Mouse (Mus musculus): ENCODE measurements around the gene Dlg2. TPM values are rescaled to one million over a fixed set of nuclear protein-coding genes. Genes with fewer than 3 reads are reported as not detected.
A peak's percentile ranks its signal among the peaks of the same experiment; 100 is the strongest.

The Dlg2 gene
- total RNA-seq, 2 experiments from 2014 or later = 295 to 301 TPM

GRCm38 (mm10) chr7:92460578-92460977, 1984.1 kb downstream of the Dlg2 start:
- peak in 1 of 2 experiments; percentile 15 for DNase-seq (ENCODE audit: extremely low spot score in 1 of 2, low spot score in 2 of 2)
- H3K27ac ChIP-seq = no peak overlapping the region
- intact Hi-C loops (cut with DNase I) = no loop called here

GRCm38 (mm10) chr7:92461256-92461655, 1984.8 kb downstream of the Dlg2 start:
- no peak for DNase-seq (ENCODE audit: extremely low spot score in 1 of 2, low spot score in 2 of 2)
- Histone ChIP-seq H3K4me3 (no peak overlapping the region), H3K27ac (no peak overlapping the region)
- TF ChIP-seq CTCF (IDR thresholded peaks at IDR 0.05) = no peak
- intact Hi-C loops (cut with DNase I) = no loop called here

More at GRCm38 (mm10) chr7:92460578-92460977, 1984.1 kb downstream of the Dlg2 start:
- no peak for TF ChIP-seq CTCF (IDR thresholded peaks at IDR 0.05)
- no peak overlapping the region for H3K4me3 ChIP-seq

GRCm38 (mm10) chr7:92463080-92463877, 1986.8 kb downstream of the Dlg2 start:
- Histone ChIP-seq H3K4me3 (no peak overlapping the region), H3K27ac (no peak overlapping the region)
- no peak for DNase-seq (ENCODE audit: extremely low spot score in 1 of 2, low spot score in 2 of 2)
- intact Hi-C loops (cut with DNase I) = no loop called here
- TF ChIP-seq CTCF (IDR thresholded peaks at IDR 0.05) = no peak

GRCm38 (mm10) chr7:92464290-92464689, 1987.8 kb downstream of the Dlg2 start:
- Histone ChIP-seq H3K27ac (no peak overlapping the region), H3K4me3 (no peak overlapping the region)
- DNase-seq (ENCODE audit: extremely low spot score in 1 of 2, low spot score in 2 of 2) = no peak
- intact Hi-C loops (cut with DNase I) = no loop called here
- no peak for TF ChIP-seq CTCF (IDR thresholded peaks at IDR 0.05)

GRCm38 (mm10) chr7:92479143-92479542, 2002.7 kb downstream of the Dlg2 start:
- intact Hi-C loops (cut with DNase I) = no loop called here
- Histone ChIP-seq H3K4me3 (no peak overlapping the region), H3K27ac (no peak overlapping the region)
- no peak for TF ChIP-seq CTCF (IDR thresholded peaks at IDR 0.05)
- DNase-seq (ENCODE audit: extremely low spot score in 1 of 2, low spot score in 2 of 2) = no peak

DNA sequence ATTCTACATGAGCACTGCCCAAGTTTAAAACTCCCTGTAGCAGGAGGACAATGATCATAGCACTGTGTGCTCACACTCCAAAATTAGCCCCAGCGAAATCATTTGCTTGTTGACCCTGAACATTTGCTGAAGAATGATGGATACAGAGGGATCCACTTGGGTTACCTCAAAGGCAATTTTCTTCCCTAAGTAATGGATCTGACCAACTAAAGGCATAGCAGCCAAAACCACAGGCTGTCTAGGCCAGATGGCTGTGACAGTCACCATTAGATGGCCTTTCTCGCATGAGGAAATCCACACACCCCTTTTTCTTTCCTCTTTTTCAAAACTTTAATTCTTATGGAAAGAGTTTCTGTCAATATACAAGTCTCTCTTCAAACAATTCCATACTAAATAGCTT, 2003.3 kb downstream of the Dlg2 start:
- TF ChIP-seq CTCF (IDR thresholded peaks at IDR 0.05) = no peak
- intact Hi-C loops (cut with DNase I) = no loop called here
- no peak overlapping the region for H3K4me3 ChIP-seq
- H3K27ac ChIP-seq = no peak overlapping the region
- DNase-seq (ENCODE audit: extremely low spot score in 1 of 2, low spot score in 2 of 2) = no peak

GRCm38 (mm10) chr7:92483346-92483745, 2006.9 kb downstream of the Dlg2 start:
- no peak for DNase-seq (ENCODE audit: extremely low spot score in 1 of 2, low spot score in 2 of 2)
- no peak for TF ChIP-seq CTCF (IDR thresholded peaks at IDR 0.05)
- intact Hi-C loops (cut with DNase I) = no loop called here
- Histone ChIP-seq H3K27ac (no peak overlapping the region), H3K4me3 (no peak overlapping the region)

- Histone ChIP-seq H3K27ac (no peak overlapping the region), H3K4me3 (no peak overlapping the region)
- no peak for TF ChIP-seq CTCF (IDR thresholded peaks at IDR 0.05)
- intact Hi-C loops (cut with DNase I) = no loop called here
- DNase-seq (ENCODE audit: extremely low spot score in 1 of 2, low spot score in 2 of 2) = no peak
Observed at GRCm38 (mm10) chr7:92485881-92486710, 2009.6 kb downstream of the Dlg2 start.

DNA sequence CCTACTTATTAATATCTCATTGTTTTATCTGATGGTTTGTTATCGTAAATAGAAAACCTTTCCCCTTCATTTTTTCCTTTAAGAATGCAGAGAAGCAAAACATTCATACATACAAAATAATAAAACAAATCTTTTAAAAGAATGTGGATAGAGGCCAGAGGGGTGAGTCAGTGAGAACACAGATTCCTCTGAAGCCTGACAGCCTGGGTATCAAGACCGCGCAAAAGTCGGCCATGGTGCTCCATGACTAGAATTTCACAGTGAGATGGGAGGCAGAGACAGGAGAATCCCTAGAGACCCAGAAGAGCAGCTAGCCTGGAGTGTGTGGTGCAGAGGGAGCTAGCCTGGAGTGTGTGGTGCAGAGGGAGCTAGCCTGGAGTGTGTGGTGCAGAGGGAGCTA, 2010.4 kb downstream of the Dlg2 start:
- intact Hi-C loops (cut with DNase I) = no loop called here
- no peak overlapping the region for H3K27ac ChIP-seq
- DNase-seq (ENCODE audit: extremely low spot score in 1 of 2, low spot score in 2 of 2) = no peak
- H3K4me3 ChIP-seq = no peak overlapping the region
- TF ChIP-seq CTCF (IDR thresholded peaks at IDR 0.05) = no peak

- Histone ChIP-seq H3K27ac (no peak overlapping the region), H3K4me3 (no peak overlapping the region)
- intact Hi-C loops (cut with DNase I) = no loop called here
- TF ChIP-seq CTCF (IDR thresholded peaks at IDR 0.05) = no peak
- DNase-seq (ENCODE audit: extremely low spot score in 1 of 2, low spot score in 2 of 2) = no peak
Observed at GRCm38 (mm10) chr7:92492262-92492661, 2015.8 kb downstream of the Dlg2 start.

GRCm38 (mm10) chr7:92493521-92493920, 2017.0 kb downstream of the Dlg2 start:
- intact Hi-C loops (cut with DNase I) = no loop called here

More at GRCm38 (mm10) chr7:92493521-92493920, 2017.0 kb downstream of the Dlg2 start:
- Histone ChIP-seq H3K4me3 (no peak overlapping the region), H3K27ac (no peak overlapping the region)
- no peak for DNase-seq (ENCODE audit: extremely low spot score in 1 of 2, low spot score in 2 of 2)
- TF ChIP-seq CTCF (IDR thresholded peaks at IDR 0.05) = no peak

Other genes starting within 250 kb of the Dlg2 start
- gene Ccdc83, start 210.9 kb upstream of the Dlg2 start, total RNA-seq (2021) = not detected
- 10 to 100 TPM; 87.1 to 90.8 TPM for gene Sytl2, start 174.4 kb upstream of the Dlg2 start, total RNA-seq (2021)
- under 1 TPM; 0.91 to 0.96 TPM for gene Ccdc89, start 50.1 kb upstream of the Dlg2 start, total RNA-seq (2021)
- 100 to 1,000 TPM in 1 of 2 experiments, 10 to 100 TPM in 1; 98.8 to 105 TPM for gene Crebzf, start 33.9 kb upstream of the Dlg2 start, total RNA-seq (2021)
- gene Tmem126a, start 19.4 kb upstream of the Dlg2 start, total RNA-seq (2021) = 10 to 100 TPM; 38.1 to 40.0 TPM
- 10 to 100 TPM; 24.8 to 26.4 TPM for gene Tmem126b, start 671 bp upstream of the Dlg2 start, total RNA-seq (2021)